Mouse (Mus musculus) stomach, postnatal 0 days (tissue): Measurements from ENCODE around the gene Iqschfp.

Source experiments
- CTCF ChIP-seq: IDR thresholded peaks from 2 replicates; pipeline ENCODE4 v1.5.1; 2016; ENCODE audit warnings: antibody characterized with exemption, low read depth, mild to moderate bottlenecking, moderate library complexity
- EP300 ChIP-seq: optimal IDR thresholded peaks from 2 replicates; pipeline ENCODE3; 2016; ENCODE audit warnings: antibody characterized with exemption

DNA sequence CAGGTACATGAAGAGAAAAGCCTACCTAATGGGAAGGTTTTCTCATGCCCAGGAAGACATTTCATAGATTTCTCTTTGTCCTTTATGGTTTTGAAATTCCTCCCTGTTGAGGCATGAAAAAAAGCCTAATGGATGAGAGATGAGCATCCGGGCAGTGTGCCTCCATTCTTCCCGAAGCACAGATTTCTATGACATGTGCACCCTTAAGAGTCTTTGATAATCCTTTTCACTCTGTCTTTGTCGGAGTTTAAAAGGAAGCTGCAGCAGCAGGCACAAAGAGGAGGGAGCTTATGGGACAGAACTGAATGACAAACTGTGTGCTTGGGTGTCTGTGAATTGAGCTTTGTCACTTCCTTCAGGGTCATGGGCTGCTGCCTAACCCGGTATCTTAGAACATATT is 127.4 kb downstream of the Iqschfp start:
- no peak for TF ChIP-seq CTCF
- TF ChIP-seq EP300, result no peak
